In genomic region chr1:63385116-63385515, GRCm38 (mm10) we compare ENCODE assay signal across 21 mouse cellular contexts.
"Had no signal": no experiment of that assay in that cellular context is flagged by ENCODE, and none has a peak within 500 bp of the region (broad histone marks: within the 10 kb centered on the region; RNA-seq: fewer than 3 reads in every experiment).

No protein-coding gene starts in this region.

- H3K27me3 ChIP-seq: kidney, embryonic 15.5 days; limb, embryonic 13.5 days; liver, embryonic 12.5 days; liver, embryonic 15.5 days; lung, embryonic 15.5 days; megakaryocyte, embryonic 14.5 days; midbrain, embryonic 15.5 days; neural tube, embryonic 13.5 days; stomach, embryonic 15.5 days had no signal

- H3K27ac ChIP-seq: kidney, embryonic 15.5 days; limb, embryonic 13.5 days; liver, embryonic 12.5 days; liver, embryonic 15.5 days; lung, embryonic 15.5 days; midbrain, embryonic 15.5 days; neural tube, embryonic 13.5 days; stomach, embryonic 15.5 days had no signal

- H3K4me3 ChIP-seq: kidney, embryonic 15.5 days; limb, embryonic 13.5 days; liver, embryonic 12.5 days; liver, embryonic 15.5 days; lung, embryonic 15.5 days; megakaryocyte, embryonic 14.5 days; midbrain, embryonic 15.5 days; neural tube, embryonic 13.5 days; stomach, embryonic 15.5 days had no signal

- H3K4me1 ChIP-seq: kidney, embryonic 15.5 days; liver, embryonic 12.5 days; liver, embryonic 15.5 days; lung, embryonic 15.5 days; megakaryocyte, embryonic 14.5 days; stomach, embryonic 15.5 days had no signal

- H3K9ac ChIP-seq: kidney, embryonic 15.5 days; limb, embryonic 13.5 days; liver, embryonic 12.5 days; liver, embryonic 15.5 days; lung, embryonic 15.5 days; midbrain, embryonic 15.5 days; neural tube, embryonic 13.5 days; stomach, embryonic 15.5 days had no signal

- DNase-seq: kidney, adult 2 months; kidney, postnatal 10 days; kidney, postnatal 4 days; left cerebral cortex, postnatal 4 days; liver; lung, adult 18-20 months; lung, postnatal 10 days; lung, postnatal 36 days; right cerebral cortex, postnatal 4 days; thymus, postnatal 25 days had no signal

- ATAC-seq: intestine, postnatal 0 days; liver, embryonic 12.5 days; midbrain, embryonic 15.5 days had no signal

- H3K4me2 ChIP-seq: kidney, embryonic 15.5 days; limb, embryonic 13.5 days; liver, embryonic 12.5 days; liver, embryonic 15.5 days; lung, embryonic 15.5 days; midbrain, embryonic 11.5 days; midbrain, embryonic 15.5 days; neural tube, embryonic 13.5 days; stomach, embryonic 15.5 days had no signal

- H3K9me3 ChIP-seq: kidney, embryonic 15.5 days; limb, embryonic 13.5 days; liver, embryonic 12.5 days; liver, embryonic 15.5 days; lung, embryonic 15.5 days; midbrain, embryonic 15.5 days; neural tube, embryonic 13.5 days; stomach, embryonic 15.5 days had no signal

- H3K36me3 ChIP-seq: kidney, embryonic 15.5 days; limb, embryonic 13.5 days; liver, embryonic 12.5 days; liver, embryonic 15.5 days; lung, embryonic 15.5 days; midbrain, embryonic 15.5 days; neural tube, embryonic 13.5 days; stomach, embryonic 15.5 days had no signal
